Mouse (Mus musculus): Measurements from ENCODE around the gene Eef1b2. TPM values are rescaled to one million over a fixed set of nuclear protein-coding genes. Genes with fewer than 3 reads are reported as not detected.

Gene Eef1b2
- total RNA-seq, 1 experiment from 2014 or later = 3,774 TPM

DNA sequence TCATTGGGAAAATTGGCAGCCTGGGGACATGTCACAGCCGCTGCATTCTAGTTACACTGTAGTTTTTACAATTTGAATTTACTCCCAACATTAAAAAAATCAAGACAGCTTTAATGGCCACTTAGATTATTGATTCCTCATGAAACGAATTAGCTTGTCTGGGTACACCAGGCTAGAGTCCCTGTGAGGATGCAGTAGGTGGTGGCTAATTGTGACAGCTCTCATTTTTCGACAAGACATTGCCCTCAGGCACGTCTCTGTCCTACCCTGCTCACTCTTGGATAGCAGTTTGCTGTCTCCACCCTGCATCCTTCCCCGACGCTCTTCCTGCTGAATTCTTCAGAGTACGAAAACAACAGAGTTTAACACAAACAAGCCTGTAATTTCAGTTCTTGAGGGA is 38.0 kb downstream of the Eef1b2 start:
- ATAC-seq (replicated peaks in 1 of 2; ENCODE audit: insufficient read depth in 1 of 2, low FRiP score in 2 of 2, low TSS enrichment in 1 of 2, low read depth in 1 of 2, poor library complexity in 2 of 2, severe bottlenecking in 2 of 2) = no peak

DNA sequence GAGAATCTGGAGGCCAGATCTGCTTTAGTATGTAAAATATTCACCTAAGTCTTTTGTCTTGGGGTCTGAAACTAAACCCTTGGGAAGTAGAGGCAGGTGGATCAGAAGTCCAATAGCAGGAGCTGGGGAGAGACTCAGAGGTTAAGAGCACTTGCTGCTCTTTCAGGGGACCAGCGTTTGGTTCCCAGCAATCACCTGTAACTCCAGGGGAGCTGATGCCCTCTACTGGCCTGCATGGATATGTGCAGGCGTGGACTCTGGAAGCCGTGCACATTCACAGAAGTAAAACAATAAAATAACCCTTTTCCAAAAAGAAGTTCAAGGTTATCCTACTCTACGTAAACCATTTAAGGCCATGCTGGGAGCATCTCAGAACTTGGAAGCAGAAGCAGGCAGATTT is 42.7 kb downstream of the Eef1b2 start:
- no peak for ATAC-seq (replicated peaks in 1 of 2; ENCODE audit: insufficient read depth in 1 of 2, low FRiP score in 2 of 2, low TSS enrichment in 1 of 2, low read depth in 1 of 2, poor library complexity in 2 of 2, severe bottlenecking in 2 of 2)

DNA sequence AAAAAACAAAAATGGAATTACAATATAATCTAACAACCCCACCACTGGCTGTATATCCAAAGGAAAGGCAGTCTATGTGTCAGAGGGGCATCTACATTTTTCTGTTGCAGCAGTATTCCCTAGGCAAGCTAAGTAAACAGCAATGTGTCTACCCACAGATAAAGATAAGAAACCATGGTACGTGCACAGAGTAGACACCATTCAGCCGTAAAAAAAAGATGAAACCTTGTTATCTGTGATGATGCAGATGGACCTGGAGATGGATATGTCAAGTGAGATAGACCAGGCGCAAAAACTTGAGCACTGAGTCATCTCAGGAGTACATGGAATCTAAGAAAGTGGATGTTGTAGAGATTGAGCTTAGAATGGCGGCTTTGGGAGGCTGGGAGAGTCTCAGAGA is 48.4 kb downstream of the Eef1b2 start:
- ATAC-seq (replicated peaks in 1 of 2; ENCODE audit: insufficient read depth in 1 of 2, low FRiP score in 2 of 2, low TSS enrichment in 1 of 2, low read depth in 1 of 2, poor library complexity in 2 of 2, severe bottlenecking in 2 of 2) = no peak

DNA sequence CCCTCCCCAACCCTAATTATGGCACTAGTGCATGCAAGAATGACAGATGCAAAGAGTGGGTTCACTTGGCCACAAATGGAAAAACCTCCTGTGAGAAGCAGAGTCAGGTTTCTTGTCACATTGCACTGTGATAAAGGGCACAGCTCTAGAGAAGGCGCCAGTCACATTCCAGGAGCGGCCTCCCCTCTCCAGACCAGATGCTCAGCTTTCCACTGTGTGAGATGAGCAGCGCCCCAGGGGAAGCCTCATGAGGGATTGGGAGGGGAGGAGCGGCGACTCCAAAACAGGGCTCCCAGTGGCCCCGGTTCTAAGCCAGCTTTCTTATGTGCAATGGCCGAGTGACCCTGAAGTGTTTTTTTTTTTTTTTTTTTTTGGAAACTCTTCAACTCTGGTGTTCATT is 49.3 kb downstream of the Eef1b2 start:
- no peak for ATAC-seq (replicated peaks in 1 of 2; ENCODE audit: insufficient read depth in 1 of 2, low FRiP score in 2 of 2, low TSS enrichment in 1 of 2, low read depth in 1 of 2, poor library complexity in 2 of 2, severe bottlenecking in 2 of 2)

DNA sequence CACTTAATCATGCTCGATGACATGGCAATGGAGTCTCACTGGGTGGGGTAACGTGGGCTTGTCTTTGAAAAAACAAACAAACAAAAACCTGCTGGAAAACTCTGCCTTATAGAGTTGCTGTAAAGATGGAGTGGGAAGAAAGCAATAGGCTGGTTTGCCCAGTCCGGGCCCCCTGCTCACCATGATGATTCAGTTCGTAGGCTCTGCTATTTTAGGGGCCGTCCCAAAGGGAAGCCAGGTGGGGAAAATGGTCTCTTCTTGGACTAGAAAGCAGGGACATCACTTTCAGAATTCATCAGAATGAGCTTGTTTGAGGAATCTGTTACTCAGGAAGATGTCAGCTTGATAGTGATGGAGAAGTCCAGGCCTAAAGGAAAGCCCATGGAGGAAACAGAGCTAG is 50.6 kb downstream of the Eef1b2 start:
- no peak for ATAC-seq (replicated peaks in 1 of 2; ENCODE audit: insufficient read depth in 1 of 2, low FRiP score in 2 of 2, low TSS enrichment in 1 of 2, low read depth in 1 of 2, poor library complexity in 2 of 2, severe bottlenecking in 2 of 2)

Other genes starting within 250 kb of the Eef1b2 start
- gene Ino80d, start 62.2 kb upstream of the Eef1b2 start, total RNA-seq (2017) = 31.5 TPM in 2 replicates
- 115 and 142 TPM in 2 replicates for gene Ndufs1, start within 50 bp of the Eef1b2 start, total RNA-seq (2017)
- not detected in 2 replicates for gene Gpr1, start 37.7 kb downstream of the Eef1b2 start, total RNA-seq (2017)
- gene Zdbf2, start 96.4 kb downstream of the Eef1b2 start, total RNA-seq (2017) = 0.06 and 0.20 TPM in 2 replicates